Mouse (Mus musculus) G1E (cell line): ENCODE data around the gene Sema4a. TPM values are rescaled to one million over a fixed set of nuclear protein-coding genes. Genes with fewer than 3 reads are reported as not detected.
A peak's percentile ranks its signal among the peaks of the same experiment; 100 is the strongest.

Source experiments
- ATAC-seq: 2 replicates; pipeline ENCODE4 v1.8.0; 2016; ENCODE audit warnings: mild to moderate bottlenecking; ENCODE audit not compliant: insufficient number of reproducible peaks, poor library complexity, low FRiP score, severe bottlenecking; ENCODE audit errors: extremely low read depth
- DNase-seq: peaks from one replicate; pipeline ENCODE4 v3.0.0; 2012; ENCODE audit warnings: low spot score
- H3K27me3 ChIP-seq: 2 replicates; pipeline ENCODE4 v1.6.1; 2012; ENCODE audit warnings: mild to moderate bottlenecking, low read length, inconsistent platforms; ENCODE audit not compliant: insufficient read depth
- H3K36me3 ChIP-seq: replicated peaks from 2 replicates; pipeline ENCODE3; 2012; ENCODE audit warnings: mild to moderate bottlenecking, inconsistent platforms
- H3K4me1 ChIP-seq: 2 replicates; pipeline ENCODE4 v1.6.1; 2012; ENCODE audit warnings: low read depth, low read length, inconsistent platforms, mixed read lengths; ENCODE audit not compliant: insufficient read depth
- H3K4me3 ChIP-seq: 2 replicates; pipeline ENCODE4 v1.5.1; 2012; ENCODE audit warnings: low read depth, mild to moderate bottlenecking, inconsistent platforms, low read length, moderate library complexity, mixed read lengths
- H3K9me3 ChIP-seq: replicated peaks from 2 replicates; pipeline ENCODE4 v1.6.1; 2012; ENCODE audit warnings: inconsistent platforms
- CTCF ChIP-seq: IDR thresholded peaks from 2 replicates; pipeline ENCODE4 v1.5.1; 2012; ENCODE audit warnings: low read depth, low read length, inconsistent platforms, mixed read lengths
- GATA1 ChIP-seq: IDR thresholded peaks from 2 replicates; pipeline ENCODE4 v1.6.1; 2012; ENCODE audit warnings: borderline replicate concordance, low read length, inconsistent platforms, mixed read lengths
- GATA2 ChIP-seq: IDR thresholded peaks from 2 replicates; pipeline ENCODE4 v1.6.1; 2012; ENCODE audit warnings: low read depth, low read length, inconsistent platforms, borderline replicate concordance
- POLR2AphosphoS5 ChIP-seq: IDR thresholded peaks from 2 replicates; pipeline ENCODE4 v1.6.1; 2012; ENCODE audit warnings: low read depth, low read length, inconsistent platforms; ENCODE audit not compliant: insufficient replicate concordance
- TAL1 ChIP-seq: conservative IDR thresholded peaks from 2 replicates; pipeline ENCODE4 v1.6.1; 2012; ENCODE audit warnings: low read depth, low read length, inconsistent platforms, mixed read lengths
- polyA plus RNA-seq: library from polyadenylated mRNA; stranded (reverse); fragments of >175 nt; gene quantifications from 2 replicates; pipeline ENCODE4 v1.2.3, GENCODE M21; 2012
- total RNA-seq, 2 experiments: library from RNA; stranded (forward) in 1 of 2; stranded (reverse) in 1 of 2; fragments of 200-1000 nt in 1 of 2; fragments of >200 nt in 1 of 2; fragmentation: Nextera tagmentation in 1 of 2; gene quantifications; 2 replicates each; pipeline ENCODE4 v1.2.3; 2014 to 2017

The Sema4a gene
- total and polyA plus RNA-seq, 3 experiments = 0.66 to 1.3 (median 1.1) TPM

GRCm38 (mm10) chr3:88446471-88447123 is 14.4 kb downstream of the Sema4a start:
- ATAC-seq (no peak), DNase-seq (no peak)
- TF ChIP-seq TAL1 (no peak), GATA2 (no peak)

GRCm38 (mm10) chr3:88442888-88443287 is 18.1 kb downstream of the Sema4a start:
- ATAC-seq (no peak), DNase-seq (no peak)
- H3K27me3 ChIP-seq = peaks cover 46% of the 10 kb centered on the region
- peaks cover 2% of the 10 kb centered on the region for H3K36me3 ChIP-seq
- peaks cover 56% of the 10 kb centered on the region for H3K4me1 ChIP-seq
- no peak for TF ChIP-seq GATA2
- TF ChIP-seq GATA1 = no peak
- no peak for TF ChIP-seq POLR2AphosphoS5
- TF ChIP-seq TAL1 = no peak
- no peak for TF ChIP-seq CTCF
- H3K9me3 ChIP-seq = no peaks in the 10 kb centered on the region
- no peak overlapping the region; the same call in 1 of the 2 replicates for H3K4me3 ChIP-seq

More at GRCm38 (mm10) chr3:88446471-88447123, 14.4 kb downstream of the Sema4a start:
- Histone ChIP-seq H3K4me1 (peaks cover 35% of the 10 kb centered on the region), H3K9me3 (no peaks in the 10 kb centered on the region), H3K27me3 (peaks cover 54% of the 10 kb centered on the region), H3K36me3 (peaks cover 4% of the 10 kb centered on the region), H3K4me3 (no peak overlapping the region)

GRCm38 (mm10) chr3:88442488-88442887 is 18.5 kb downstream of the Sema4a start:
- Histone ChIP-seq H3K27me3 (peaks cover 46% of the 10 kb centered on the region), H3K4me1 (peaks cover 55% of the 10 kb centered on the region), H3K4me3 (no peak overlapping the region), H3K36me3 (peaks cover 1% of the 10 kb centered on the region), H3K9me3 (no peaks in the 10 kb centered on the region)
- no peak for ATAC-seq
- DNase-seq = no peak
- TF ChIP-seq TAL1 = no peak
- no peak for TF ChIP-seq POLR2AphosphoS5
- TF ChIP-seq GATA1 = no peak
- no peak for TF ChIP-seq CTCF
- no peak for TF ChIP-seq GATA2

GRCm38 (mm10) chr3:88440500-88441381 is 20.2 kb downstream of the Sema4a start:
- Histone ChIP-seq H3K9me3 (no peaks in the 10 kb centered on the region), H3K4me1 (peaks cover 53% of the 10 kb centered on the region), H3K27me3 (peaks cover 48% of the 10 kb centered on the region), H3K36me3 (peaks cover 7% of the 10 kb centered on the region), H3K4me3 (peak overlapping the region; percentile 26; the same call in 1 of the 2 replicates)
- DNase-seq (no peak), ATAC-seq (no peak)
- no peak; the same call in 1 of the 2 replicates for TF ChIP-seq CTCF
- no peak for TF ChIP-seq POLR2AphosphoS5
- no peak for TF ChIP-seq GATA2
- no peak for TF ChIP-seq TAL1
- TF ChIP-seq GATA1 = no peak

GRCm38 (mm10) chr3:88439582-88439981 is 21.4 kb downstream of the Sema4a start:
- DNase-seq (no peak), ATAC-seq (no peak)
- TF ChIP-seq TAL1 = no peak
- TF ChIP-seq POLR2AphosphoS5 = no peak
- TF ChIP-seq CTCF = no peak
- no peak for TF ChIP-seq GATA2
- no peak for TF ChIP-seq GATA1
- Histone ChIP-seq H3K4me1 (peaks cover 58% of the 10 kb centered on the region), H3K4me3 (no peak overlapping the region), H3K9me3 (no peaks in the 10 kb centered on the region), H3K36me3 (peaks cover 7% of the 10 kb centered on the region), H3K27me3 (peaks cover 49% of the 10 kb centered on the region)

- ATAC-seq (no peak), DNase-seq (no peak)
- peaks cover 46% of the 10 kb centered on the region for H3K4me1 ChIP-seq
- no peak overlapping the region for H3K4me3 ChIP-seq
- peaks cover 7% of the 10 kb centered on the region for H3K36me3 ChIP-seq
- no peak for TF ChIP-seq GATA2
- no peak for TF ChIP-seq POLR2AphosphoS5
- TF ChIP-seq GATA1 = no peak
- peaks cover 46% of the 10 kb centered on the region for H3K27me3 ChIP-seq
- H3K9me3 ChIP-seq = peaks cover 7% of the 10 kb centered on the region
These were observed 23.5 kb downstream of the Sema4a start for GRCm38 (mm10) chr3:88437454-88437853.
